Mouse (Mus musculus) erythroblast, embryonic 14.5 days (primary cell): Measurements from ENCODE around the gene Gtf2a1.

Experiments
- GATA1 ChIP-seq: IDR thresholded peaks from 2 replicates; pipeline ENCODE4 v1.6.1; 2012; ENCODE audit warnings: low read length, inconsistent platforms, mixed read lengths
- TAL1 ChIP-seq: IDR thresholded peaks from 3 replicates; pipeline ENCODE4 v1.6.1; 2012; ENCODE audit warnings: low read length, inconsistent platforms, mixed read lengths

- TF ChIP-seq TAL1 (no peak), GATA1 (no peak)
Measured at GRCm38 (mm10) chr12:91534514-91534913, 55.8 kb downstream of the Gtf2a1 start.
